Mouse (Mus musculus): Measurements from ENCODE around the gene Eif4a1.

The Eif4a1 gene

GRCm38 (mm10) chr11:69679144-69679543 is 6.9 kb upstream of the Eif4a1 start:
- no peak for DNase-seq (ENCODE audit: low spot score)

- no peak for DNase-seq (ENCODE audit: low spot score)
Measured at GRCm38 (mm10) chr11:69671726-69672124, 498 bp downstream of the Eif4a1 start.

GRCm38 (mm10) chr11:69670786-69671725 is 1.2 kb downstream of the Eif4a1 start:
- DNase-seq (ENCODE audit: low spot score), result peak; percentile 96

GRCm38 (mm10) chr11:69666665-69667005 is 5.6 kb downstream of the Eif4a1 start:
- no peak for DNase-seq (ENCODE audit: low spot score)

- peak; percentile 54 for DNase-seq (ENCODE audit: low spot score)
Measured at GRCm38 (mm10) chr11:69665961-69666664, 6.1 kb downstream of the Eif4a1 start, which contains the start of gene Cd68. TSS of gene Cd68 (minus strand) at chr11:69666153.

GRCm38 (mm10) chr11:69665457-69665960 is 6.7 kb downstream of the Eif4a1 start:
- no peak for DNase-seq (ENCODE audit: low spot score)

- DNase-seq (ENCODE audit: low spot score), result no peak
Measured at GRCm38 (mm10) chr11:69664841-69665240, 7.4 kb downstream of the Eif4a1 start.

- peak; percentile 90 for DNase-seq (ENCODE audit: low spot score)
Measured at GRCm38 (mm10) chr11:69663795-69664194, 8.4 kb downstream of the Eif4a1 start.

- peak; percentile 56 for DNase-seq (ENCODE audit: low spot score)
Measured at GRCm38 (mm10) chr11:69662967-69663671, 9.1 kb downstream of the Eif4a1 start.

- peak; percentile 96 for DNase-seq (ENCODE audit: low spot score)
Measured at GRCm38 (mm10) chr11:69662213-69662966, 9.8 kb downstream of the Eif4a1 start, which contains the start of gene Mpdu1. TSS of gene Mpdu1 (minus strand) at chr11:69662642.

- DNase-seq (ENCODE audit: low spot score), result peak; percentile 96
Measured at GRCm38 (mm10) chr11:69661221-69661881, 10.9 kb downstream of the Eif4a1 start.

- no peak for DNase-seq (ENCODE audit: low spot score)
Measured at GRCm38 (mm10) chr11:69657462-69657881, 14.8 kb downstream of the Eif4a1 start.

- DNase-seq (ENCODE audit: low spot score), result peak; percentile 55
Measured at GRCm38 (mm10) chr11:69656617-69657461, 15.4 kb downstream of the Eif4a1 start.

- DNase-seq (ENCODE audit: low spot score), result no peak
Measured at GRCm38 (mm10) chr11:69656065-69656455, 16.2 kb downstream of the Eif4a1 start.

- no peak for DNase-seq (ENCODE audit: low spot score)
Measured at GRCm38 (mm10) chr11:69655264-69656064, 16.8 kb downstream of the Eif4a1 start, which contains the start of gene Sox15. TSS of gene Sox15 (plus strand) at chr11:69655314.

- no peak for DNase-seq (ENCODE audit: low spot score)
Measured at GRCm38 (mm10) chr11:69654760-69655159, 17.5 kb downstream of the Eif4a1 start.

GRCm38 (mm10) chr11:69653399-69653798 is 18.8 kb downstream of the Eif4a1 start:
- DNase-seq (ENCODE audit: low spot score), result no peak

- DNase-seq (ENCODE audit: low spot score), result no peak
Measured at GRCm38 (mm10) chr11:69645860-69646259, 26.4 kb downstream of the Eif4a1 start.

- no peak for DNase-seq (ENCODE audit: low spot score)
Measured at GRCm38 (mm10) chr11:69635471-69635870, 36.8 kb downstream of the Eif4a1 start.

Data from adipocyte (in vitro differentiated cells).